ENCODE assay signal across 10 mouse cellular contexts in the genomic region with DNA sequence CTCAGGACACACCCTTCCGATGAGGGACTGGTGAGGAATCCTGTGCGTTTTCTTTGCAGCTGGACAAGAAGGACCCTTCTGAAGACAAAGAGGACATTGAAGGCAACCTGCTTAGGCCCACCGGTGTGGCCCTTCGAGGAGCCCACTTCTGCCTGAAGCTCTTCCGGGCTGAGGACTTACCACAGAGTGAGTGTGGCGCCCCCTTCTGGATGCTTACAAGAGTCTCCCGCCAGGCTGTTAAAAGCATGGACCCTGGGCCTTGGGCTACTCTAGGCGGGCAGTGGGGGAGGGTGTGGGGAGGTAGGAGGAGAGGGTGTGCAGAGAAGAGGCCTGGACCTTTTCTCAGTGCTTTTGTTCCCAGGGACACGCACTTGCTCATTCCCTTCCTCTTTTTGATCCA.
DNase-seq lines count a peak whose midpoint lies in the region; ATAC-seq and TF ChIP-seq lines count a peak whose summit lies in the region.
"Had no signal": no experiment of that assay in that cellular context is flagged by ENCODE, and none has a peak within 500 bp of the region (broad histone marks: within the 10 kb centered on the region; RNA-seq: fewer than 3 reads in every experiment).

No protein-coding gene starts in this region.

- WGBS in kidney, adult 2 months: 77% methylated on average over 9 of the region's 9 CpGs
- 83% methylated on average over 9 of the region's 9 CpGs for WGBS in thymus, adult 2 months
- WGBS in stomach, postnatal 0 days: 64% methylated on average over 9 of the region's 9 CpGs

- TF ChIP-seq EP300 in stomach, postnatal 0 days (optimal IDR thresholded peaks at IDR 0.05): no peak

- no peak overlapping the region for H3K4me2 ChIP-seq in stomach, postnatal 0 days (replicated peaks; ENCODE audit: low read depth)
- H3K4me2 ChIP-seq: forebrain, embryonic 15.5 days; lung, embryonic 15.5 days; neural tube, embryonic 12.5 days had no signal

- peak; percentile 29 for TF ChIP-seq CTCF in kidney, adult 2 months (conservative IDR thresholded peaks at IDR 0.05; ENCODE audit: insufficient read depth, insufficient read length, low read depth, low read length)
- TF ChIP-seq CTCF in thymus, adult 2 months (IDR thresholded peaks at IDR 0.05; ENCODE audit: borderline replicate concordance, control insufficient read depth, extremely low read depth, insufficient read depth, low read length, poor library complexity): no peak
- TF ChIP-seq CTCF in stomach, postnatal 0 days (IDR thresholded peaks at IDR 0.05; ENCODE audit: low read depth): peak; percentile 53

- no peaks in the 10 kb centered on the region for H3K27me3 ChIP-seq in kidney, adult 2 months (replicated peaks; ENCODE audit: control insufficient read depth, insufficient read depth, low read length)
- no peaks in the 10 kb centered on the region for H3K27me3 ChIP-seq in thymus, adult 2 months (ENCODE audit: control insufficient read depth, insufficient read depth, low read length)
- no peaks in the 10 kb centered on the region for H3K27me3 ChIP-seq in stomach, postnatal 0 days (ENCODE audit: control insufficient read depth, insufficient read depth, low read length)
- H3K27me3 ChIP-seq: forebrain, embryonic 15.5 days; lung, embryonic 15.5 days; neural tube, embryonic 12.5 days had no signal

- H3K4me1 ChIP-seq in kidney, adult 2 months (ENCODE audit: control insufficient read depth, insufficient read depth, low read length): no peaks in the 10 kb centered on the region
- H3K4me1 ChIP-seq in thymus, adult 2 months (replicated peaks; ENCODE audit: control insufficient read depth, insufficient read depth, low read length): no peaks in the 10 kb centered on the region
- no peaks in the 10 kb centered on the region for H3K4me1 ChIP-seq in stomach, postnatal 0 days (replicated peaks; ENCODE audit: control insufficient read depth, insufficient read depth)
- H3K4me1 ChIP-seq: forebrain, embryonic 15.5 days; lung, embryonic 15.5 days; neural tube, embryonic 12.5 days had no signal

- no peak overlapping the region for H3K27ac ChIP-seq in kidney, adult 2 months (ENCODE audit: insufficient read depth, low read depth, low read length)
- no peak overlapping the region for H3K27ac ChIP-seq in thymus, adult 2 months (ENCODE audit: control insufficient read depth, insufficient read depth, low read length)
- no peak overlapping the region for H3K27ac ChIP-seq in stomach, postnatal 0 days (replicated peaks)
- H3K27ac ChIP-seq: forebrain, embryonic 15.5 days; lung, embryonic 15.5 days; neural tube, embryonic 12.5 days had no signal

- H3K9ac ChIP-seq in stomach, postnatal 0 days (ENCODE audit: low read length): no peak overlapping the region
- H3K9ac ChIP-seq: forebrain, embryonic 15.5 days; lung, embryonic 15.5 days; neural tube, embryonic 12.5 days had no signal

- H3K36me3 ChIP-seq in kidney, adult 2 months (ENCODE audit: control insufficient read depth, insufficient read depth, low read length): no peaks in the 10 kb centered on the region
- H3K36me3 ChIP-seq in thymus, adult 2 months (ENCODE audit: control insufficient read depth, insufficient read depth, low read length): no peaks in the 10 kb centered on the region
- H3K36me3 ChIP-seq in stomach, postnatal 0 days (ENCODE audit: control insufficient read depth, insufficient read depth, low read length): no peaks in the 10 kb centered on the region
- H3K36me3 ChIP-seq: forebrain, embryonic 15.5 days; lung, embryonic 15.5 days; neural tube, embryonic 12.5 days had no signal

- H3K9me3 ChIP-seq in stomach, postnatal 0 days (ENCODE audit: control insufficient read depth, low read length): no peaks in the 10 kb centered on the region
- H3K9me3 ChIP-seq: forebrain, embryonic 15.5 days; lung, embryonic 15.5 days; neural tube, embryonic 12.5 days had no signal

- no peak for DNase-seq in kidney, adult 2 months
- no peak for DNase-seq in kidney, adult 9 months
- peak; percentile 32 for DNase-seq in thymus, postnatal 14 days
- DNase-seq in thymus, adult 2 months: no peak
- DNase-seq in brain, adult 2 months (ENCODE audit: low read depth, low spot score): peak; percentile 20
- DNase-seq in stomach, postnatal 0 days (ENCODE audit: low spot score): no peak
- DNase-seq in cerebellum, adult 18-20 months: no peak

- no peak overlapping the region for H3K4me3 ChIP-seq in kidney, adult 2 months (ENCODE audit: insufficient read depth, low read depth, low read length)
- H3K4me3 ChIP-seq in thymus, adult 2 months (ENCODE audit: control insufficient read depth, insufficient read depth, low read length): no peak overlapping the region
- H3K4me3 ChIP-seq in stomach, postnatal 0 days (ENCODE audit: low read depth, low read length): no peak overlapping the region
- H3K4me3 ChIP-seq: forebrain, embryonic 15.5 days; lung, embryonic 15.5 days; neural tube, embryonic 12.5 days had no signal

- ATAC-seq in stomach, postnatal 0 days (ENCODE audit: low FRiP score, low TSS enrichment): no peak
- ATAC-seq: forebrain, embryonic 15.5 days had no signal

- no peak for TF ChIP-seq POLR2A in kidney, adult 2 months (IDR thresholded peaks at IDR 0.05; ENCODE audit: low read depth, low read length)
- TF ChIP-seq POLR2A in thymus, adult 2 months (IDR thresholded peaks at IDR 0.05; ENCODE audit: control insufficient read depth, extremely low read depth, insufficient read depth, low read length, poor library complexity): no peak

Comparison
In these comparisons a context has a peak if more than half of its experiments do, and no peak if none do; other contexts are left out.
1. DNase-seq: peak in thymus, postnatal 14 days (single experiment) and brain, adult 2 months (single experiment); none in kidney, adult 2 months (single experiment), kidney, adult 9 months (single experiment), thymus, adult 2 months (single experiment), stomach, postnatal 0 days (single experiment) and cerebellum, adult 18-20 months (0 of 2).